Mouse (Mus musculus) liver, embryonic 14.5 days (tissue): ENCODE data around the gene Gm9507.

Source experiments
- CTCF ChIP-seq: IDR thresholded peaks from 2 replicates; pipeline ENCODE4 v1.5.1; 2016; ENCODE audit warnings: antibody characterized with exemption, low read depth, control low read depth
- EP300 ChIP-seq: IDR thresholded peaks from 2 replicates; pipeline ENCODE4 v1.6.1; 2016; ENCODE audit warnings: antibody characterized with exemption, low read depth

DNA sequence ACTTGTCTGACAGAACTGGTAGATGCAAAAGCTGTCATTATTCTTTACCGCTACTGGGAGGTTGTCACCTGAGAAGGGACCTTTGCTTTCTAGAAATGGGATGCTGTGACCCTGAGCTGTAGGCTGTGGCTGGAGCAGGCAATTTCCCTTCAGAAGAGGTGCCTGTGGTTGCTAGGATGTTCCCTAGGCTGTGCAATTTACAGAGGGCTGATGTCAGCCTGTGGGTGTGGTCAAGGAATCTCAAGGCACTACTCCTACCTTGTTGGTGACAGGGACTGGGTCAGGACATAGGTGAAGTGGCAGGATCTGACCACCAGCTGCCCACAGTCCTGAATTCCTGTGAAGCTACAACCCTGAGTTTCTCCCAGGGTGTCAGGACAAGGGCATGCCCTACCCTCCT is 41.9 kb downstream of the Gm9507 start:
- no peak for TF ChIP-seq CTCF
- no peak for TF ChIP-seq EP300
